Mouse (Mus musculus): ENCODE data around the gene 1810013L24Rik. TPM values are rescaled to one million over a fixed set of nuclear protein-coding genes. Genes with fewer than 3 reads are reported as not detected.

The 1810013L24Rik gene
- polyA plus RNA-seq, 1 experiment: 27.5 TPM

GRCm38 (mm10) chr16:8867406-8867955 is 37.6 kb downstream of the 1810013L24Rik start:
- peaks cover 4% of the 10 kb centered on the region for H3K79me2 ChIP-seq (ENCODE audit: control insufficient read depth, insufficient read depth)
- H3K36me3 ChIP-seq (ENCODE audit: control insufficient read depth, insufficient read depth): no peaks in the 10 kb centered on the region
- H3ac ChIP-seq (ENCODE audit: control insufficient read depth, insufficient read length): no peak overlapping the region
- TF ChIP-seq SRF (IDR thresholded peaks at IDR 0.05; ENCODE audit: control insufficient read depth, insufficient read length, low read depth) (no peak), POLR2A (IDR thresholded peaks at IDR 0.05; ENCODE audit: insufficient read length, low read depth) (no peak), MYOG (IDR thresholded peaks at IDR 0.05; ENCODE audit: control insufficient read depth in 1 of 3, insufficient read depth in 1 of 3, insufficient read length in 2 of 3, low read depth in 2 of 3) (no peak), TCF3 (IDR thresholded peaks at IDR 0.05; ENCODE audit: insufficient read length, low read depth) (no peak), E2F4 (IDR thresholded peaks at IDR 0.05; ENCODE audit: insufficient read depth) (no peak), USF1 (IDR thresholded peaks at IDR 0.05; ENCODE audit: low read depth) (no peak), POLR2AphosphoS2 (IDR thresholded peaks at IDR 0.05; ENCODE audit: insufficient read length, low read depth) (no peak), REST (IDR thresholded peaks at IDR 0.05; ENCODE audit: insufficient read depth, insufficient read length) (no peak), MAX (IDR thresholded peaks at IDR 0.05; ENCODE audit: low read depth) (no peak), CEBPB (IDR thresholded peaks at IDR 0.05; ENCODE audit: insufficient read depth, poor library complexity, severe bottlenecking) (no peak), MYOD1 (IDR thresholded peaks at IDR 0.05; ENCODE audit: control insufficient read depth in 1 of 3, insufficient read length in 2 of 3, low read depth in 2 of 3) (no peak), TCF12 (IDR thresholded peaks at IDR 0.05; ENCODE audit: insufficient read depth, poor library complexity, severe bottlenecking) (no peak)
- H3K4me3 ChIP-seq: no peak overlapping the region
- H3K4me2 ChIP-seq (ENCODE audit: low read depth): no peak overlapping the region
- H3K27me3 ChIP-seq (ENCODE audit: control insufficient read depth, insufficient read depth, insufficient read length): no peaks in the 10 kb centered on the region

- Histone ChIP-seq H3K4me2 (ENCODE audit: low read depth) (no peak overlapping the region), H3K36me3 (ENCODE audit: control insufficient read depth, insufficient read depth) (no peaks in the 10 kb centered on the region), H3K27me3 (ENCODE audit: control insufficient read depth, insufficient read depth, insufficient read length) (no peaks in the 10 kb centered on the region), H3K4me3 (no peak overlapping the region), H3K79me2 (ENCODE audit: control insufficient read depth, insufficient read depth) (peaks cover 2% of the 10 kb centered on the region), H3ac (ENCODE audit: control insufficient read depth, insufficient read length) (no peak overlapping the region)
- TF ChIP-seq MAX (IDR thresholded peaks at IDR 0.05; ENCODE audit: low read depth) (no peak), MYOD1 (IDR thresholded peaks at IDR 0.05; ENCODE audit: control insufficient read depth in 1 of 3, insufficient read length in 2 of 3, low read depth in 2 of 3) (no peak), TCF12 (IDR thresholded peaks at IDR 0.05; ENCODE audit: insufficient read depth, poor library complexity, severe bottlenecking) (no peak)
Observed at GRCm38 (mm10) chr16:8868506-8868905, 38.6 kb downstream of the 1810013L24Rik start.

- H3K27me3 ChIP-seq (ENCODE audit: control insufficient read depth, insufficient read depth, insufficient read length): no peaks in the 10 kb centered on the region
- no peak overlapping the region for H3K4me2 ChIP-seq (ENCODE audit: low read depth)
- no peaks in the 10 kb centered on the region for H3K79me2 ChIP-seq (ENCODE audit: control insufficient read depth, insufficient read depth)
- no peak overlapping the region for H3K4me3 ChIP-seq
- TF ChIP-seq TCF3 (IDR thresholded peaks at IDR 0.05; ENCODE audit: insufficient read length, low read depth) (no peak), TCF12 (IDR thresholded peaks at IDR 0.05; ENCODE audit: insufficient read depth, poor library complexity, severe bottlenecking) (no peak), MYOG (IDR thresholded peaks at IDR 0.05; ENCODE audit: control insufficient read depth in 1 of 3, insufficient read depth in 1 of 3, insufficient read length in 2 of 3, low read depth in 2 of 3) (no peak), CEBPB (IDR thresholded peaks at IDR 0.05; ENCODE audit: insufficient read depth, poor library complexity, severe bottlenecking) (no peak), SRF (IDR thresholded peaks at IDR 0.05; ENCODE audit: control insufficient read depth, insufficient read length, low read depth) (no peak)
- H3K36me3 ChIP-seq (ENCODE audit: control insufficient read depth, insufficient read depth): no peaks in the 10 kb centered on the region
- H3ac ChIP-seq (ENCODE audit: control insufficient read depth, insufficient read length): no peak overlapping the region
Observed at GRCm38 (mm10) chr16:8869715-8870114, 39.8 kb downstream of the 1810013L24Rik start.

GRCm38 (mm10) chr16:8871376-8871775 is 41.5 kb downstream of the 1810013L24Rik start:
- Histone ChIP-seq H3ac (ENCODE audit: control insufficient read depth, insufficient read length) (no peak overlapping the region), H3K79me2 (ENCODE audit: control insufficient read depth, insufficient read depth) (no peaks in the 10 kb centered on the region), H3K4me3 (no peak overlapping the region), H3K36me3 (ENCODE audit: control insufficient read depth, insufficient read depth) (no peaks in the 10 kb centered on the region), H3K27me3 (ENCODE audit: control insufficient read depth, insufficient read depth, insufficient read length) (no peaks in the 10 kb centered on the region), H3K4me2 (ENCODE audit: low read depth) (no peak overlapping the region)
- no peak for TF ChIP-seq POLR2A (IDR thresholded peaks at IDR 0.05; ENCODE audit: insufficient read length, low read depth)
- no peak for TF ChIP-seq SRF (IDR thresholded peaks at IDR 0.05; ENCODE audit: control insufficient read depth, insufficient read length, low read depth)
- no peak for TF ChIP-seq MYOG (IDR thresholded peaks at IDR 0.05; ENCODE audit: control insufficient read depth in 1 of 3, insufficient read depth in 1 of 3, insufficient read length in 2 of 3, low read depth in 2 of 3)
- TF ChIP-seq TCF3 (IDR thresholded peaks at IDR 0.05; ENCODE audit: insufficient read length, low read depth): no peak
- no peak for TF ChIP-seq CEBPB (IDR thresholded peaks at IDR 0.05; ENCODE audit: insufficient read depth, poor library complexity, severe bottlenecking)
- TF ChIP-seq MYOD1 (IDR thresholded peaks at IDR 0.05; ENCODE audit: control insufficient read depth in 1 of 3, insufficient read length in 2 of 3, low read depth in 2 of 3): no peak
- TF ChIP-seq USF1 (IDR thresholded peaks at IDR 0.05; ENCODE audit: low read depth): no peak
- TF ChIP-seq TCF12 (IDR thresholded peaks at IDR 0.05; ENCODE audit: insufficient read depth, poor library complexity, severe bottlenecking): no peak
- TF ChIP-seq E2F4 (IDR thresholded peaks at IDR 0.05; ENCODE audit: insufficient read depth): no peak
- TF ChIP-seq MAX (IDR thresholded peaks at IDR 0.05; ENCODE audit: low read depth): no peak
- no peak for TF ChIP-seq POLR2AphosphoS2 (IDR thresholded peaks at IDR 0.05; ENCODE audit: insufficient read length, low read depth)
- no peak for TF ChIP-seq REST (IDR thresholded peaks at IDR 0.05; ENCODE audit: insufficient read depth, insufficient read length)

GRCm38 (mm10) chr16:8872019-8872418 is 42.1 kb downstream of the 1810013L24Rik start:
- H3K4me2 ChIP-seq (ENCODE audit: low read depth): no peak overlapping the region
- H3K79me2 ChIP-seq (ENCODE audit: control insufficient read depth, insufficient read depth): no peaks in the 10 kb centered on the region
- no peak overlapping the region for H3K4me3 ChIP-seq
- TF ChIP-seq MYOD1 (IDR thresholded peaks at IDR 0.05; ENCODE audit: control insufficient read depth in 1 of 3, insufficient read length in 2 of 3, low read depth in 2 of 3): no peak
- TF ChIP-seq MAX (IDR thresholded peaks at IDR 0.05; ENCODE audit: low read depth): no peak
- TF ChIP-seq E2F4 (IDR thresholded peaks at IDR 0.05; ENCODE audit: insufficient read depth): no peak
- TF ChIP-seq CEBPB (IDR thresholded peaks at IDR 0.05; ENCODE audit: insufficient read depth, poor library complexity, severe bottlenecking): no peak
- no peak for TF ChIP-seq POLR2AphosphoS2 (IDR thresholded peaks at IDR 0.05; ENCODE audit: insufficient read length, low read depth)
- TF ChIP-seq SRF (IDR thresholded peaks at IDR 0.05; ENCODE audit: control insufficient read depth, insufficient read length, low read depth): no peak
- TF ChIP-seq TCF3 (IDR thresholded peaks at IDR 0.05; ENCODE audit: insufficient read length, low read depth): no peak
- no peak for TF ChIP-seq USF1 (IDR thresholded peaks at IDR 0.05; ENCODE audit: low read depth)
- TF ChIP-seq TCF12 (IDR thresholded peaks at IDR 0.05; ENCODE audit: insufficient read depth, poor library complexity, severe bottlenecking): no peak
- TF ChIP-seq POLR2A (IDR thresholded peaks at IDR 0.05; ENCODE audit: insufficient read length, low read depth): no peak
- no peak for TF ChIP-seq REST (IDR thresholded peaks at IDR 0.05; ENCODE audit: insufficient read depth, insufficient read length)
- TF ChIP-seq MYOG (IDR thresholded peaks at IDR 0.05; ENCODE audit: control insufficient read depth in 1 of 3, insufficient read depth in 1 of 3, insufficient read length in 2 of 3, low read depth in 2 of 3): no peak
- H3K27me3 ChIP-seq (ENCODE audit: control insufficient read depth, insufficient read depth, insufficient read length): no peaks in the 10 kb centered on the region
- H3K36me3 ChIP-seq (ENCODE audit: control insufficient read depth, insufficient read depth): no peaks in the 10 kb centered on the region
- H3ac ChIP-seq (ENCODE audit: control insufficient read depth, insufficient read length): no peak overlapping the region
